Mouse (Mus musculus) E14TG2a.4 (cell line): ENCODE data around the gene Nap1l4.
A peak's percentile ranks its signal among the peaks of the same experiment; 100 is the strongest.

Experiments
- H3K27me3 ChIP-seq: 2 replicates; pipeline ENCODE4 v1.6.1; 2014; ENCODE audit warnings: low read length, control low read depth; ENCODE audit not compliant: insufficient read depth
- H3K36me3 ChIP-seq: 2 replicates; pipeline ENCODE4 v1.6.1; 2014; ENCODE audit warnings: low read length, control low read depth; ENCODE audit not compliant: insufficient read depth
- H3K4me1 ChIP-seq: replicated peaks from 2 replicates; pipeline ENCODE4 v1.6.1; 2014; ENCODE audit warnings: low read depth, low read length, control low read depth
- H3K4me3 ChIP-seq: replicated peaks from 2 replicates; pipeline ENCODE4 v1.5.1; 2014; ENCODE audit warnings: mild to moderate bottlenecking, low read length
- H3K9me3 ChIP-seq: 2 replicates; pipeline ENCODE4 v1.6.1; 2014; ENCODE audit warnings: low read length, control low read depth
- CTCF ChIP-seq: conservative IDR thresholded peaks from 2 replicates; pipeline ENCODE4 v1.5.1; 2014; ENCODE audit warnings: low read length
- NANOG ChIP-seq: IDR thresholded peaks from 2 replicates; pipeline ENCODE4 v1.6.1; 2014; ENCODE audit warnings: borderline replicate concordance, low read length, mixed read lengths
- POU5F1 ChIP-seq: IDR thresholded peaks from 2 replicates; pipeline ENCODE4 v1.6.1; 2014; ENCODE audit warnings: low read length, borderline replicate concordance

Gene Nap1l4

DNA sequence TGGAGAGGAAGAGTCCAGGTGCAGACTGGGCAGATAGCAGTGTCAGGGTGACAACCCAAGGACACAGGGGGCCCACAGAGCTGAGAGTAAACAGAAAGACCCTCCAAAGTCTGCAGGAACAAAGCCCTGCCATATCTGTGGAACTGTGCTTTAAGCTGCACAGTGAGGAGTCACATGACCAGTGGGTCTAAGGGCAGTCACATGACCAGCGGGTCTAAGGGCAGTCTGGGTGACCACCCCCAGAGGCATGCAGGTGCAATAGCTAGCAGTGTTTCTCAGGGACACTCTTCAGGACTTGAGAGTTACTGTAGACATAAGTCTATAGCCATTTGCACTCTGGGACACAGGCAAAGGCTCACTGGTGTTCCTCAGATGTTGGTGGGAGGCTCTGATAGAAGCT lies 39.3 kb downstream of the Nap1l4 start:
- Histone ChIP-seq H3K27me3 (peaks cover 15% of the 10 kb centered on the region; the same call in 1 of the 2 replicates), H3K36me3 (peaks cover 26% of the 10 kb centered on the region), H3K4me3 (no peak overlapping the region), H3K4me1 (peaks cover 28% of the 10 kb centered on the region), H3K9me3 (no peaks in the 10 kb centered on the region)
- TF ChIP-seq CTCF, result no peak
- TF ChIP-seq NANOG, result no peak
- TF ChIP-seq POU5F1, result no peak

DNA sequence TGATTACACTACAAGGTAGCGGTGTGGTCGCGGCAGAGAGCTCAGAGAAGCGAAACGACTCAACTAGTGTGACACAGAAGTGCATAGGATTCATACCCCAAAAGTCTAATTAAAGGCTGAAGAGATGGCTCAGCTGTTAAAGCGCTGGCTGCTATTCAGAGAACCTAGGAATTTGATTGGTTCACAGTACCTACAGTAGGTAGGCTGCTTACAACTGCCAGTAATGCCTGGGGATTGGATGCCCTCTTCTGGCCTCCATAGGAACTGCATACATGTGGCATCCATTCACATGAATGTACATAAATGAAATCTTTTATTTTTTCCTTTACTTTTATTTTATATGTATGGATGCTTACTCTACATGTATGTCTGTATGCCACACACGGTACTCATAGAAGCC lies 42.2 kb downstream of the Nap1l4 start:
- peaks cover 43% of the 10 kb centered on the region for H3K4me1 ChIP-seq
- peaks cover 29% of the 10 kb centered on the region for H3K27me3 ChIP-seq
- H3K4me3 ChIP-seq, result peak overlapping the region; percentile 35
- TF ChIP-seq POU5F1 (no peak), CTCF (peak; percentile 95), NANOG (no peak)
- no peaks in the 10 kb centered on the region for H3K36me3 ChIP-seq
- H3K9me3 ChIP-seq, result no peaks in the 10 kb centered on the region

DNA sequence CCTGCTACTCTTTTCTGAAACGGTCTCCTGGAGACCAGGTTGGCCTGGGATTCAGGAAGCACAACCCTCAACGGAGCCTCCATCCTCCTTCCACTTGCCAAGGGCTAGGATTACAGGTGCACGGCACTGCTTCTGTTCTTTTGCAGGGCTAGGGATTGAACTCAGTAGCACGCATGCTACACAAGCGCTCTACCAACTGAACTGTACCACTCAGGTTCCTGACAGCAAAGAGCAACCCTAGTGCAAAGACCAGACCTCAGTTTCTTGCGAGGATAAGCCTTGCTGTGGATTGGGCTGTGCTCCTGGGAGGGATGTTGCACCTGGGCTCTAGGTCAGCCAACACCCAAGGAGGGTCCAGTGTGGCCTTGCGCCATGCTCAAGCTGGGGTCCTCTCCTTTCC lies 42.6 kb downstream of the Nap1l4 start:
- Histone ChIP-seq H3K36me3 (no peaks in the 10 kb centered on the region), H3K27me3 (peaks cover 33% of the 10 kb centered on the region), H3K4me1 (peaks cover 47% of the 10 kb centered on the region), H3K9me3 (no peaks in the 10 kb centered on the region), H3K4me3 (peak overlapping the region; percentile 35)
- no peak for TF ChIP-seq POU5F1
- TF ChIP-seq NANOG, result no peak
- no peak for TF ChIP-seq CTCF

DNA sequence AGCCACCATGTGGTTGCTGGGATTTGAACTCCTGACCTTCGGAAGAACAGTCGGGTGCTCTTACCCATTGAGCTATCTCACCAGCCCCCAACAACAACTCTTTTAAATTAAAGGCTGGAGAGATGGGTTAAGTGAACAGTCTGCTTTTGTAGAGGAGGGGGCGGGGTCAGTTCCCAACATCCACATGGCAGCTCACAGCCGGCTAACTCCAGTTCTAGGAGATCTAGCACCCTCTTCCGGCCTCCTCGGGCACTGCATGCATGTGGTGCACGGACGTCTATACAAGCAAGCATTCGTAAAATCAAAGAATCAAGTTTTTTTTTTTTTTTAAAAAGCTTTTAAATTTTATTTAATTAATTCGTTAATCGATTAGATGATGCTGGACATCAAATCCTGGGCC lies 43.1 kb downstream of the Nap1l4 start:
- Histone ChIP-seq H3K36me3 (0 out of 2 replicates have a peak, but pooled peaks cover under 1% of the 10 kb centered on the region), H3K4me3 (no peak overlapping the region)
- no peak for TF ChIP-seq NANOG
- TF ChIP-seq POU5F1, result no peak
- peak; percentile 84 for TF ChIP-seq CTCF

DNA sequence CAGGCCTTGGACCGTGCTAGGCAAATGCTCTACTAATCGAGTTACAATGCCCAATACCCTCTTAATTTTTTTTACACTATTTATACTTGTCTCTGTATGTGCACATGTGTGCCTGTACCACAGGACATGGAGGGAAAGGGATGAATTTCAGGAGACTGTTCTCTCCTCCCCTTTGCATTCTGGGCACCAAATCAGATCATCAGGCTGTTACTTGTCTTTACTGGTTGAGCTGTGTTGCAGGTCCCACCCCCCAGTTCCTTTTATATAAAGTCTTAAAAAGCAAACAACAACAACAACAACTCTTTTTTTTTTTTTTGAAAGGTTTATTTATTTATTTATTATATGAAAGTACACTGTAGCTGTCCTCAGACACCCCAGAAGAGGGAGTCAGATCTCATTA lies 43.5 kb downstream of the Nap1l4 start:
- Histone ChIP-seq H3K36me3 (peaks cover 5% of the 10 kb centered on the region; the same call in 1 of the 2 replicates), H3K4me3 (peak overlapping the region; percentile 45), H3K9me3 (no peaks in the 10 kb centered on the region), H3K27me3 (peaks cover 42% of the 10 kb centered on the region), H3K4me1 (peaks cover 55% of the 10 kb centered on the region)
- TF ChIP-seq POU5F1 (no peak), CTCF (no peak), NANOG (no peak)

More for the DNA sequence above, 43.1 kb downstream of the Nap1l4 start:
- Histone ChIP-seq H3K9me3 (no peaks in the 10 kb centered on the region), H3K4me1 (peaks cover 51% of the 10 kb centered on the region), H3K27me3 (peaks cover 38% of the 10 kb centered on the region)

DNA sequence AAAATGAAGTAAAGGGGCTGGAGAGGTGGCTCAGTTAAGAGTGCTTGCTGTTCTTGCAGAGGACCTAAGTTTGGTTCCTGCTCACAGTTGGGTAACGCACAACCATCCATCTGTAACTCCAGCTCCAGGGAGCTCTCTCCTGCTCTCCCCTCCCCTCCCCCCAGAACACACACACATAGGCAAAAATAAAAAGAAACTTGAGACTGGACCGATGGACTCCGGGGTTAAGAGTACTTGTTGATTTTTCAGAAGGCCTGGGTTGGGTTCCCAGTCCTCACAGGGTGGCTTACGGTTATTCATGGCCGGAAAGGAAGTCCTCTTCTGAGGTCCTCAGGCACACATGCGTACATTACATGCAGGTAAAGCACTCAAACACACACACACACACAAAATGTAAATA lies 45.0 kb downstream of the Nap1l4 start:
- Histone ChIP-seq H3K9me3 (no peaks in the 10 kb centered on the region), H3K4me1 (peaks cover 63% of the 10 kb centered on the region), H3K4me3 (0 out of 2 replicates have a peak overlapping the region, but pooled peaks have one; percentile 10), H3K36me3 (peaks cover 6% of the 10 kb centered on the region; the same call in 1 of the 2 replicates), H3K27me3 (peaks cover 56% of the 10 kb centered on the region)
- TF ChIP-seq POU5F1 (no peak), CTCF (no peak), NANOG (no peak)

DNA sequence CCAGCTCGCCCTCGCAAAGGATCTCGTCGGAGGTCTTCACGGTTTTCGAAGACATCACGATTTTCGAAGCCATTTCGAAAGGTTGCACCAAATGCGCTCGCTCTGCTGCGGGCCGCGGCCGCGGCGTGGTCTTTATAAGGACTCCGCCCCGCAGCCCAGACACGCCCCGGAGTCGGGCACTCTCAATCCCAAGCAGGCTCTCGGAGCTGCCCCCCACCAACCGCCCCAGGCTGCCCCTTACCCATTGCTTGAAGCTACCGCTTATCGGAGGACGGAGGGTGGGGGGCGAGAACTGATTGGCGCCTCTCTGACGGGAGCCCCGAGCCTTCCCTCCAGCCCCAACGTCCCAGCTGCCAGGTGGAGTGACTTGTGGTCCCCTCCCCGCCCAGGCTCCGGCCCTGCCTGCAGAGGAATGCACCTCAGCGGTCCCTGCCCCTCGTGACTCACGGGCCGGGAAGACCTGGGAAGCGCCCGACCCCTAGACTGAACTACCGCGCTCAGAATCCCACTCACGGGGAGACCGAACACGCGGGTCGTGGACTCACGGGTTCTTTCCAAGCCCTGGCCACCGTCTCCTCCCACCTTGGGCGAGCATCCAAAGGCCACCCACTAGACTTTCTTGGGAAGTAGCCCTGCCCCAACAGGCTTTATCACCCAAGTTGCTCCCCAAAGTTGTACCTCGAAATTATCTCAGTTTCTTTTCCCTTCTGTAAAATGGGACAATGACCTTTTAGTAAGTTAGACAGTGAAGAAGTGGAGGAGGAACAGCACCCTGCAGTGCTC lies 46.3 kb downstream of the Nap1l4 start, which contains the start of gene Phlda2:
Phlda2 (minus strand) TSS at position 733 of the 783 bp plus-strand sequence.
- H3K4me1 ChIP-seq, result peaks cover 76% of the 10 kb centered on the region
- peaks cover 6% of the 10 kb centered on the region; the same call in 1 of the 2 replicates for H3K36me3 ChIP-seq
- peaks cover 48% of the 10 kb centered on the region for H3K27me3 ChIP-seq
- TF ChIP-seq CTCF (no peak), POU5F1 (0 out of 2 replicates have a peak, but pooled peaks have one; percentile 19), NANOG (no peak)
- peak within 1 kb of the TSS; percentile 81 for H3K4me3 ChIP-seq
- no peaks in the 10 kb centered on the region for H3K9me3 ChIP-seq

DNA sequence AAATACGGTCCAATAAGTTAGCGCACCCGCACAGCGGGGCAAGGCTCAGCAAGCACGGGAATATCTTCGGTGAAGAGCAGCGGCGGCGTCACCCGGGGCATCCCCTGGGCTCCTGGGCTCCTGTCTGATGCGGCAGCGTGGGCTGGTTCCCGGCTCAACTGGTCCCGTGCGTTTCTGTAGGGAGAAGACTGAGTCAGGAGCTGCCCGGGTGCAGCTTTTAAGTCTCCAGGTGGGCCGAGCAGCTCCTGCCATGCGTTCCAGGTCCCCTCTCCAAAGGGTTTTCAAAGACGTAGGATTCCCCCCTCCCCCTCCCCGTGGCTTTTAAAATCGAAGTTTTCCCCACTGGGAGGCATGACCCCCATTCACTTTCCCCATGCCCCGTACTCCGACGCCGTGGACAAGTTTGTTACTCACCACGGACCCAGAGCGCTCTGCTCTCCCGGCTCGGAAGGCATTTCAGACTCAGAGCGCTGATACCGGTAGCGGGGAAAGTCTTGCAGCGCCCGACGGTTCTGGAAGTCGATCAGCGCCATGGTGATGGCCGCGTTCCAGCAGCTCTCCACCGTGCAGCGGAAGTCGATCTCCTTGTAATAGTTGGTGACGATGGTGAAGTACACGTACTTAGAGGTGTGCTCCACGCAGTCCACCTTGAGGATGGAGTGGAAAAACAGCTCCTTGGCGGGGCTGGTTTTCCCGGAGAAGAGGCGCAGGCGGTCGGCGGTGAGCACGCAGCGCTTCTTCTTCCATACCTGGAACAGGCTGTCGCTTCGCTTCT lies 47.1 kb downstream of the Nap1l4 start:
- Histone ChIP-seq H3K27me3 (peaks cover 48% of the 10 kb centered on the region), H3K4me1 (peaks cover 83% of the 10 kb centered on the region), H3K4me3 (peak overlapping the region; percentile 81), H3K36me3 (peaks cover 6% of the 10 kb centered on the region; the same call in 1 of the 2 replicates), H3K9me3 (no peaks in the 10 kb centered on the region)
- TF ChIP-seq NANOG (no peak), POU5F1 (no peak), CTCF (no peak)

DNA sequence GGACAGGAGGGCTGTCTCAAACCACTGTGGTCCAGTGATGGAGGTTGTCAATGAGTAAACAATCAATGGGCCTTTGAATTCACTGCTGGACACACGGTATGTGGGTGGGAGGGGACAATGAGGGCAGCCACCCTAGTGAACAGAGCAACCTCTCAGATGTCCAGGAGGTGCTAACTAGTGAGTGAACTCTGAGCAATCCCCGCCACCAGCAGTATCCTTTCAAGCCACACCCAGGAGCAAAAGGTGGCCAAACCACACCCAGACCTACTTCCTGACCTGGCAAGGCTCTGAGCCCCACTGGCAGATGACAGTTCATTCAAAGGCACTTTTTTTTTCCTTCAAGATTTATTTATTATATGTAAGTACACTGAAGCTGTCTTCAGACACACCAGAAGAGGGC lies 48.0 kb downstream of the Nap1l4 start:
- Histone ChIP-seq H3K36me3 (peaks cover 6% of the 10 kb centered on the region; the same call in 1 of the 2 replicates), H3K4me1 (peaks cover 77% of the 10 kb centered on the region), H3K27me3 (peaks cover 52% of the 10 kb centered on the region), H3K9me3 (no peaks in the 10 kb centered on the region), H3K4me3 (peak overlapping the region; percentile 81)
- TF ChIP-seq NANOG (no peak), CTCF (no peak), POU5F1 (no peak)
